Mouse (Mus musculus): ENCODE measurements around the gene AI182371.

AI182371 gene

GRCm38 (mm10) chr2:35069124-35069523 is 32.2 kb downstream of the AI182371 start:
- no peak for DNase-seq (ENCODE audit: low spot score)

DNA sequence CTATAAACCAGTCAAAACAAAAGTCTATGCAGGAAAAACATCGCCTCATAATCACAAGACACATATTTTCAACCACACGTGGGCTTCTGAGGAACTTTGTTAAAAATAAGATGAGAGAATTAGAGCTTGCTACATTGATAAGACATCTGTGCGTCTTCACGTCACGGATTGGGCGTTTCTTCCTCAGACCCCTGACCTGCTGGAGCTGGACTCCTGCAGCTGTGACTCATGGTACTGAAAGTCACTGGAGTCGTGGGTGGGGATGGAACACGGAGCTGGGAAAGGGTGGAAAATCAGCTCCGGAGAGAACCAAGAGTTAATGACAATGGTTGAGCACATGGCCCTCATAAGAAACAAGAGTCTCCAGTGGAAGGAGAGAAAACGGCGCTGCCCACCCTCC is 34.2 kb downstream of the AI182371 start:
- DNase-seq (ENCODE audit: low spot score) = no peak

GRCm38 (mm10) chr2:35066525-35067082 is 34.7 kb downstream of the AI182371 start:
- DNase-seq (ENCODE audit: low spot score) = no peak

- DNase-seq (ENCODE audit: low spot score) = no peak
Observed at GRCm38 (mm10) chr2:35063333-35064030, 37.9 kb downstream of the AI182371 start.

- no peak for DNase-seq (ENCODE audit: low spot score)
Observed at GRCm38 (mm10) chr2:35061338-35061737, 40.0 kb downstream of the AI182371 start, which contains the start of gene Hc. Gene Hc, minus strand, starts transcription at chr2:35061438.

DNA sequence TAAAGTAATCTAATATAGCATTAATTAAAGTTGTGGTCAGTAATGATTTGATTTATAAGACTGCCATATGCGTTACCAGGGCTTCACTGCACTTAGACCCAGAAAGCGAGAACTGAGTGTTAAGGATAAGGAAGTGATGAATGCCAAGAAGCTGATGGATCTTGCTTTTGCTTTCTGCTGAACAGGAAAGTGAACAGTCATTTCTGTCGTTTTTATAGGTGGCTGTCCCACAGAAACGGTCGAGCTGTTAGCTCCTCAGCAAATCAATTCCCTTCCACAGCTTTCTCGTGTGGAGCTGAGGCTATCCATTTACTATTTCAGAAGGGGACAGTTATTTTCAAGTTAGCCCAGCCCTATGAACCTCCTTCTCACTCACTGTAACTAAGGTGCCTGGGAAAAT is 40.4 kb downstream of the AI182371 start:
- DNase-seq (ENCODE audit: low spot score) = no peak

GRCm38 (mm10) chr2:35060256-35060655 is 41.1 kb downstream of the AI182371 start:
- DNase-seq (ENCODE audit: low spot score) = no peak

DNA sequence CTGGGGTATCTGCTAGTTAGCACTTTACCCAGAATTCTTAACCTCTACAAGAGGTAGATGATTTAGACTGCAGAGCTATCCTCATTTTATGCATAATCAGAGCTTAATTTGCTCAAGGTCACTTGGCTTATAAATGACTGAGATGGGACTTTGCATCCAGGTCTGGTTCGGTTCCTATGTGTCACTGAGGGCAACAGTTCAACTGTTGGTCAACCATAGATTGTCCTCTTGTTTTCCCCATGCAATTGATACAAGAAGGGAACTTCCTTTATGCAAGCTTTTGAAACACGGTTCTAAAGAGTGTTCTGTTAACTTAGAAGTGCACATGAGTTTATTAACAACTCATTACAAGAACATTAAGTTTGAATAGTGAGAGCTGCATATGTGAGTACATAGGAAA is 43.0 kb downstream of the AI182371 start:
- no peak for DNase-seq (ENCODE audit: low spot score)

- no peak for DNase-seq (ENCODE audit: low spot score)
Observed at GRCm38 (mm10) chr2:35057243-35057642, 44.1 kb downstream of the AI182371 start.

DNA sequence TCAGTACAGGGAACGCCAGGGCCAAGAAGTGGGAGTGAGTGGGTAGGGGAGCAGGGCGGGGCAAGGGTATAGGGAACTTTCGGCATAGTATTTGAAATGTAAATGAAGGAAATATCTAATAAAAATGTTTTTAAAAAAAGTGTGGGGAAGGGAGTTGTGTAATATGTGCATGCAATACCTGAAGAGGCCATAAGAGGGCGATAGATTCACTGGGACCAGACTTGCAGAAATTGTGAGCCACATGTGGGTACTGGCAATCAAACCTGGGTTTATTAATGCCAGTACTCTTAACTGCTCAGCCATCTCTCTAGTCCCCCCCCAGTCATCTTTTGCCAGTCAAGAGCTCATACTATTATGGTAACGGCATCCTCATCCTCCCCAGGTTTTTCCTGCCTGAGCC is 52.5 kb downstream of the AI182371 start:
- DNase-seq (ENCODE audit: low spot score) = no peak

GRCm38 (mm10) chr2:35044956-35045355 is 56.4 kb downstream of the AI182371 start:
- DNase-seq (ENCODE audit: low spot score) = no peak

- no peak for DNase-seq (ENCODE audit: low spot score)
Observed at GRCm38 (mm10) chr2:35038580-35039375, 62.6 kb downstream of the AI182371 start.

All from ovary, postnatal 10 days (tissue).